Mouse (Mus musculus) E14TG2a.4 (cell line): ENCODE data around the gene Trpc6.

Experiments
- H3K27me3 ChIP-seq: 2 replicates; pipeline ENCODE4 v1.6.1; 2014; ENCODE audit warnings: low read length, control low read depth; ENCODE audit not compliant: insufficient read depth
- H3K36me3 ChIP-seq: 2 replicates; pipeline ENCODE4 v1.6.1; 2014; ENCODE audit warnings: low read length, control low read depth; ENCODE audit not compliant: insufficient read depth
- H3K4me1 ChIP-seq: replicated peaks from 2 replicates; pipeline ENCODE4 v1.6.1; 2014; ENCODE audit warnings: low read depth, low read length, control low read depth
- H3K4me3 ChIP-seq: replicated peaks from 2 replicates; pipeline ENCODE4 v1.5.1; 2014; ENCODE audit warnings: mild to moderate bottlenecking, low read length
- H3K9me3 ChIP-seq: 2 replicates; pipeline ENCODE4 v1.6.1; 2014; ENCODE audit warnings: low read length, control low read depth
- CTCF ChIP-seq: conservative IDR thresholded peaks from 2 replicates; pipeline ENCODE4 v1.5.1; 2014; ENCODE audit warnings: low read length
- NANOG ChIP-seq: IDR thresholded peaks from 2 replicates; pipeline ENCODE4 v1.6.1; 2014; ENCODE audit warnings: borderline replicate concordance, low read length, mixed read lengths
- POU5F1 ChIP-seq: IDR thresholded peaks from 2 replicates; pipeline ENCODE4 v1.6.1; 2014; ENCODE audit warnings: low read length, borderline replicate concordance

The Trpc6 gene

GRCm38 (mm10) chr9:8643453-8643852 lies 99.5 kb downstream of the Trpc6 start:
- TF ChIP-seq NANOG (no peak), POU5F1 (no peak), CTCF (no peak)
- Histone ChIP-seq H3K36me3 (no peaks in the 10 kb centered on the region), H3K4me1 (no peaks in the 10 kb centered on the region), H3K27me3 (no peaks in the 10 kb centered on the region), H3K4me3 (no peak overlapping the region), H3K9me3 (no peaks in the 10 kb centered on the region)

DNA sequence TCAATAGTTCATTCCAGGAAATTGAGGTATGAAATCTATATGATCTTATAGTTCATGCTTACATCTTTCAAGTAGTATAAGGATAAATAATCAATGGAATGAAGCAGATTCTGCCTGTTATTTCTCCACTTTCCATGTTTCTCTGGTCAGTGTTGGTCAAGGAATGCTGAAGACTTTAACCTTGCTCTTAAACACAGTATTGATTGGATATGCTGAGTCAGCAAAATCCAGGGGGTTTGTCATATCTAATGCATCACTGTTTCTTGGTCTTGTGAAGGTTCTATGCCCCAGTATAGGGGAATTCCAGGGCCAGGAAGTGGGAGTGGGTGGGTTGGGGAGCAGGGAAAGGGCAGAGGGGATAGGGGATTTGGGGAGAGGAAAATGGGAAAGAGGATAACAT lies 111.4 kb downstream of the Trpc6 start:
- TF ChIP-seq NANOG = no peak
- no peak for TF ChIP-seq CTCF
- TF ChIP-seq POU5F1 = no peak
- Histone ChIP-seq H3K4me1 (no peaks in the 10 kb centered on the region), H3K9me3 (no peaks in the 10 kb centered on the region), H3K27me3 (no peaks in the 10 kb centered on the region), H3K36me3 (no peaks in the 10 kb centered on the region), H3K4me3 (no peak overlapping the region)

- Histone ChIP-seq H3K9me3 (no peaks in the 10 kb centered on the region), H3K36me3 (no peaks in the 10 kb centered on the region), H3K27me3 (no peaks in the 10 kb centered on the region), H3K4me3 (no peak overlapping the region), H3K4me1 (no peaks in the 10 kb centered on the region)
- no peak for TF ChIP-seq NANOG
- no peak for TF ChIP-seq POU5F1
- no peak for TF ChIP-seq CTCF
These were observed 129.0 kb downstream of the Trpc6 start for GRCm38 (mm10) chr9:8672944-8673343.

GRCm38 (mm10) chr9:8676607-8677006 lies 132.7 kb downstream of the Trpc6 start:
- H3K9me3 ChIP-seq = no peaks in the 10 kb centered on the region
- no peaks in the 10 kb centered on the region for H3K27me3 ChIP-seq
- H3K4me1 ChIP-seq = no peaks in the 10 kb centered on the region
- TF ChIP-seq CTCF (no peak), NANOG (no peak), POU5F1 (no peak)
- no peaks in the 10 kb centered on the region for H3K36me3 ChIP-seq
- no peak overlapping the region for H3K4me3 ChIP-seq

- Histone ChIP-seq H3K4me1 (no peaks in the 10 kb centered on the region), H3K4me3 (no peak overlapping the region), H3K9me3 (no peaks in the 10 kb centered on the region), H3K36me3 (no peaks in the 10 kb centered on the region), H3K27me3 (no peaks in the 10 kb centered on the region)
- TF ChIP-seq CTCF = no peak
- TF ChIP-seq POU5F1 = no peak
- TF ChIP-seq NANOG = no peak
These were observed 149.2 kb downstream of the Trpc6 start for GRCm38 (mm10) chr9:8693177-8693576.

- Histone ChIP-seq H3K36me3 (no peaks in the 10 kb centered on the region), H3K4me1 (no peaks in the 10 kb centered on the region), H3K9me3 (no peaks in the 10 kb centered on the region), H3K27me3 (no peaks in the 10 kb centered on the region), H3K4me3 (no peak overlapping the region)
- no peak for TF ChIP-seq NANOG
- peak; percentile 76 for TF ChIP-seq CTCF
- no peak for TF ChIP-seq POU5F1
These were observed 156.7 kb downstream of the Trpc6 start for GRCm38 (mm10) chr9:8700669-8701068.

DNA sequence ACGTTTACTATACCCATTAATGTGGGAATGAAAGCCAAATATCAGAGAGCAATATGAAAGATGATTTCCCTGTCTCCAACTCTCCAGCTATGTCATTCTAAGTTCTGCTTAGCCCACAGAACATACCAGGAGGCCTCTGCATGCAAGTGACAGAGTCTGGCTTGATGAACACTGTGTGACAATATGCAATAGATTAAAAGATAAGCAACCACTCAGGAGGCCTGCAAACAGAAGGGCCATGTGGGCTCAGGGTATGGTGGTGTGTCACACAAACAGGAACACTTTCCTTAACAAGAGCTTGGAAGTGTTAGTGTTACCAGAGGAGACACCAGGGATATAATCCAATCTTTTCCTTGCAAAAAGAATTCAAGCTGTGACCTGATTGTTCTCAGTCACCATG lies 159.6 kb downstream of the Trpc6 start:
- TF ChIP-seq NANOG = no peak
- no peak for TF ChIP-seq POU5F1
- TF ChIP-seq CTCF = no peak
- Histone ChIP-seq H3K27me3 (no peaks in the 10 kb centered on the region), H3K4me3 (no peak overlapping the region), H3K36me3 (no peaks in the 10 kb centered on the region), H3K9me3 (no peaks in the 10 kb centered on the region), H3K4me1 (no peaks in the 10 kb centered on the region)

- Histone ChIP-seq H3K27me3 (no peaks in the 10 kb centered on the region), H3K9me3 (no peaks in the 10 kb centered on the region), H3K4me1 (no peaks in the 10 kb centered on the region), H3K36me3 (no peaks in the 10 kb centered on the region), H3K4me3 (no peak overlapping the region)
- TF ChIP-seq CTCF = no peak
- TF ChIP-seq POU5F1 = no peak
- TF ChIP-seq NANOG = no peak
These were observed 160.0 kb downstream of the Trpc6 start for GRCm38 (mm10) chr9:8703956-8704355.

DNA sequence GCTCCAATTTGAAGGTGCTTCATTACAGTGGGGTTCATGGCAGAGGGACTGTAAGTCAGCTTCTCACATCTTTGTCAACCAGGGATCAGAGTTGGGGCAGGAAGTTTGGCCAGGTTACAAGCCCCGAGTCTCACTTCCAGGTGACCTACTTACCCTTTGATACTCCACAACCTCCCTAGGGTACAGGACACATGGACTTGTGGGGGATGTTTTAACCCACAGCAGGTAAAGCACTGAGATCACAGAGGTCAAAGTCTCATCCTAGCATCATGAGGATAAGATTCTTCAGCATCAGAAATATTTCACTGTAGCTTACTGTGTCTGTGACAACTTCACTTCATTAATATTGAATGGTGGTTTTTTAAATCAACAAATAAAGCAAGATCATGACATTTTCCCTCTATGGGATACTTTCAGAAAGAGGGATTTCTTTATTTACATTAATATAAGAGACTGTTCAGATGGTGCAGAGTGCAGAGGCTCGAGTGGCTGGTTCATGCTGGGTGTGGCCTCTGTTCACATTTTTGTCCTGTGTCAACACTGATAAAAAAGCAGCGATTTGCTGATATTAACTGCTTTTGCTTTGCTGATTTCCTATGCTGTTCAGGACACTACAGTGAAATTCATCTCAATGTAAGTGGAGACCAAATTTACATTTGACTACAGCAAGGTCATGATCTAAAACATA lies 166.3 kb downstream of the Trpc6 start:
- Histone ChIP-seq H3K36me3 (no peaks in the 10 kb centered on the region), H3K4me3 (no peak overlapping the region), H3K27me3 (no peaks in the 10 kb centered on the region), H3K4me1 (no peaks in the 10 kb centered on the region), H3K9me3 (no peaks in the 10 kb centered on the region)
- TF ChIP-seq NANOG (no peak), CTCF (no peak), POU5F1 (no peak)
